Mouse (Mus musculus) testis, adult 2 months (tissue): ENCODE measurements around the gene Cd8b1. TPM values are rescaled to one million over a fixed set of nuclear protein-coding genes. Genes with fewer than 3 reads are reported as not detected.

Source experiments
- H3K27ac ChIP-seq: fragments of 200-500 bp; 2 replicates; pipeline ENCODE4 v1.5.1; 2012; ENCODE audit warnings: low read depth, low read length; ENCODE audit not compliant: control insufficient read depth, insufficient read depth
- H3K27me3 ChIP-seq: fragments of 200-500 bp; 2 replicates; pipeline ENCODE4 v1.6.1; 2012; ENCODE audit warnings: mild to moderate bottlenecking, low read length, moderate library complexity; ENCODE audit not compliant: control insufficient read depth, insufficient read depth
- H3K36me3 ChIP-seq: fragments of 200-500 bp; 2 replicates; pipeline ENCODE4 v1.6.1; 2012; ENCODE audit warnings: mild to moderate bottlenecking, low read length; ENCODE audit not compliant: control insufficient read depth, insufficient read depth
- H3K4me1 ChIP-seq: fragments of 200-500 bp; 2 replicates; pipeline ENCODE4 v1.6.1; 2012; ENCODE audit warnings: low read length; ENCODE audit not compliant: control insufficient read depth, insufficient read depth
- H3K4me3 ChIP-seq: fragments of 200-500 bp; 2 replicates; pipeline ENCODE4 v1.5.1; 2012; ENCODE audit warnings: low read depth, mild to moderate bottlenecking, low read length, moderate library complexity, mixed read lengths; ENCODE audit not compliant: control insufficient read depth
- CTCF ChIP-seq: fragments of 200-500 bp; IDR thresholded peaks from 2 replicates; pipeline ENCODE4 v1.5.1; 2012; ENCODE audit warnings: low read depth, mild to moderate bottlenecking, inconsistent platforms, low read length, moderate library complexity; ENCODE audit not compliant: control insufficient read depth, insufficient read depth, insufficient replicate concordance
- POLR2A ChIP-seq: fragments of 200-500 bp; IDR thresholded peaks from 2 replicates; pipeline ENCODE4 v1.6.1; 2012; ENCODE audit warnings: low read depth, mild to moderate bottlenecking, inconsistent platforms, low read length, moderate library complexity; ENCODE audit not compliant: control insufficient read depth
- polyA plus RNA-seq: library from polyadenylated mRNA; depleted of rRNA; stranded (reverse); fragments of >200 nt; gene quantifications from 2 replicates; pipeline ENCODE4 v1.2.3, GENCODE M21; 2012; rRNA removed

The Cd8b1 gene
- polyA plus RNA-seq, 1 experiment: 2.0 TPM

DNA sequence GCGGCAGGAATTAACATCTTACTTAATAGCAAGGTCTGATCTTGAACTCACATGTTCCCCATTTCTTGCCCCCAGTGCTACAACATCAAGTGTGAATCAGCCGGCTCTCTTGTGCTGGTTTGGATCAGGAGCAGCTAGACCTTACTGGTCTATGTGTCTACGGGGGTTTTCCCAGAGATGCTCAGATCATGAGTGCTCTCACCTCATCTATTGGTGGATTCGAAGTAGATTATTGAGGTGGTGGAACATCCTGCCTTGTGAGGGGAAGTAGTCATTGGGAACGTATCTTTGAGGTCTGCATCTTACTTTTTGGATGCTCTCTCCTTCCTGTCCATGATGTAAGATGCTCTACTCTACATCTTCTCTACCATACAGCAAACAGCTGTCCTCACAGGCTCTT lies 59.1 kb downstream of the Cd8b1 start:
- H3K27ac ChIP-seq: no peak overlapping the region
- H3K4me3 ChIP-seq: no peak overlapping the region
- TF ChIP-seq CTCF: no peak
- TF ChIP-seq POLR2A: no peak
- no peaks in the 10 kb centered on the region for H3K36me3 ChIP-seq
- H3K27me3 ChIP-seq: no peaks in the 10 kb centered on the region
- H3K4me1 ChIP-seq: no peaks in the 10 kb centered on the region

Other genes with a start within 250 kb of the Cd8b1 start
- 3.2 and 4.0 TPM in 2 replicates for gene Thnsl2, start 178.3 kb upstream of the Cd8b1 start, polyA plus RNA-seq
- gene Fabp1, start 123.0 kb upstream of the Cd8b1 start, polyA plus RNA-seq: 0.31 and 0.56 TPM in 2 replicates
- 20.5 and 24.4 TPM in 2 replicates for gene Krcc1, start 51.1 kb upstream of the Cd8b1 start, polyA plus RNA-seq
- 4.9 and 5.4 TPM in 2 replicates for gene Smyd1, start 555 bp upstream of the Cd8b1 start, polyA plus RNA-seq
- gene Cd8a, start 50.6 kb downstream of the Cd8b1 start, polyA plus RNA-seq: 0.02 TPM in 1 of 2 replicates, not detected in the other
- 8.9 and 11.0 TPM in 2 replicates for gene Rmnd5a, start 117.8 kb downstream of the Cd8b1 start, polyA plus RNA-seq
- 4.0 and 4.1 TPM in 2 replicates for gene Rnf103, start 171.1 kb downstream of the Cd8b1 start, polyA plus RNA-seq
- gene Chmp3, start 221.0 kb downstream of the Cd8b1 start, polyA plus RNA-seq: 20.7 and 25.0 TPM in 2 replicates